Mouse (Mus musculus): ENCODE measurements around the gene Zswim4. TPM values are rescaled to one million over a fixed set of nuclear protein-coding genes. Genes with fewer than 3 reads are reported as not detected.

Zswim4 gene
- polyA plus RNA-seq, 1 experiment from 2014 or later, result 37.2 TPM

GRCm38 (mm10) chr8:84193566-84193965, 43.3 kb downstream of the Zswim4 start:
- H3K4me3 ChIP-seq, result no peak overlapping the region
- peaks cover 45% of the 10 kb centered on the region for H3K4me1 ChIP-seq
- no peaks in the 10 kb centered on the region for H3K36me3 ChIP-seq (replicated peaks)
- H3K27me3 ChIP-seq (replicated peaks; ENCODE audit: low read depth, poor library complexity, severe bottlenecking), result peaks cover 10% of the 10 kb centered on the region; the same call in 1 of the 2 replicates
- H3K27ac ChIP-seq (replicated peaks), result peak overlapping the region; percentile 40; the same call in 1 of the 2 replicates
- no peak for DNase-seq (ENCODE audit: low spot score)
- H3K9me3 ChIP-seq, result no peaks in the 10 kb centered on the region
- 77% methylated on average over 5 of the region's 5 CpGs for WGBS

- Histone ChIP-seq H3K27ac (replicated peaks) (no peak overlapping the region), H3K4me3 (no peak overlapping the region; the same call in 1 of the 2 replicates), H3K4me1 (peaks cover 41% of the 10 kb centered on the region), H3K27me3 (replicated peaks; ENCODE audit: low read depth, poor library complexity, severe bottlenecking) (peaks cover 14% of the 10 kb centered on the region; the same call in 1 of the 2 replicates), H3K36me3 (replicated peaks) (no peaks in the 10 kb centered on the region), H3K9me3 (no peaks in the 10 kb centered on the region)
- 49% methylated on average over 4 of the region's 4 CpGs for WGBS
- DNase-seq (ENCODE audit: low spot score), result no peak
Observed at GRCm38 (mm10) chr8:84193161-84193560, 43.7 kb downstream of the Zswim4 start.

- peak overlapping the region; percentile 46 for H3K4me3 ChIP-seq
- peaks cover 20% of the 10 kb centered on the region for H3K27me3 ChIP-seq (replicated peaks; ENCODE audit: low read depth, poor library complexity, severe bottlenecking)
- DNase-seq (ENCODE audit: low spot score), result peak; percentile 88
- H3K36me3 ChIP-seq (replicated peaks), result no peaks in the 10 kb centered on the region
- no peaks in the 10 kb centered on the region for H3K9me3 ChIP-seq
- peaks cover 35% of the 10 kb centered on the region for H3K4me1 ChIP-seq
- peak overlapping the region; percentile 69 for H3K27ac ChIP-seq (replicated peaks)
- WGBS, result 6% methylated on average over 33 of the region's 33 CpGs
Observed at GRCm38 (mm10) chr8:84192555-84192954, 44.3 kb downstream of the Zswim4 start.

GRCm38 (mm10) chr8:84192023-84192422, 44.8 kb downstream of the Zswim4 start:
- no peak for DNase-seq (ENCODE audit: low spot score)
- Histone ChIP-seq H3K27ac (replicated peaks) (peak overlapping the region; percentile 69), H3K27me3 (replicated peaks; ENCODE audit: low read depth, poor library complexity, severe bottlenecking) (peaks cover 25% of the 10 kb centered on the region), H3K4me1 (peaks cover 35% of the 10 kb centered on the region), H3K9me3 (no peaks in the 10 kb centered on the region), H3K36me3 (replicated peaks) (no peaks in the 10 kb centered on the region), H3K4me3 (peak overlapping the region; percentile 46)
- 33% methylated on average over 13 of the region's 13 CpGs for WGBS

- Histone ChIP-seq H3K4me3 (no peak overlapping the region), H3K27me3 (replicated peaks; ENCODE audit: low read depth, poor library complexity, severe bottlenecking) (peaks cover 30% of the 10 kb centered on the region), H3K27ac (replicated peaks) (no peak overlapping the region)
Observed at GRCm38 (mm10) chr8:84190191-84190867, 46.5 kb downstream of the Zswim4 start.

GRCm38 (mm10) chr8:84189603-84190002, 47.3 kb downstream of the Zswim4 start:
- peaks cover 37% of the 10 kb centered on the region for H3K27me3 ChIP-seq (replicated peaks; ENCODE audit: low read depth, poor library complexity, severe bottlenecking)
- WGBS, result 55% methylated on average over 4 of the region's 4 CpGs

More at GRCm38 (mm10) chr8:84190191-84190867, 46.5 kb downstream of the Zswim4 start:
- DNase-seq (ENCODE audit: low spot score), result no peak
- Histone ChIP-seq H3K36me3 (replicated peaks) (no peaks in the 10 kb centered on the region), H3K4me1 (peaks cover 44% of the 10 kb centered on the region), H3K9me3 (no peaks in the 10 kb centered on the region)
- WGBS, result 92% methylated on average over 7 of the region's 7 CpGs

GRCm38 (mm10) chr8:84188671-84189070, 48.2 kb downstream of the Zswim4 start:
- DNase-seq (ENCODE audit: low spot score), result no peak
- H3K4me3 ChIP-seq, result no peak overlapping the region
- peaks cover 43% of the 10 kb centered on the region for H3K27me3 ChIP-seq (replicated peaks; ENCODE audit: low read depth, poor library complexity, severe bottlenecking)
- peaks cover 54% of the 10 kb centered on the region for H3K4me1 ChIP-seq
- H3K36me3 ChIP-seq (replicated peaks), result no peaks in the 10 kb centered on the region
- no peaks in the 10 kb centered on the region for H3K9me3 ChIP-seq
- H3K27ac ChIP-seq (replicated peaks), result no peak overlapping the region
- WGBS, result 89% methylated on average over 10 of the region's 10 CpGs

More at GRCm38 (mm10) chr8:84189603-84190002, 47.3 kb downstream of the Zswim4 start:
- no peak overlapping the region for H3K4me3 ChIP-seq
- H3K36me3 ChIP-seq (replicated peaks), result no peaks in the 10 kb centered on the region
- H3K9me3 ChIP-seq, result no peaks in the 10 kb centered on the region
- peak overlapping the region; percentile 69 for H3K27ac ChIP-seq (replicated peaks)
- DNase-seq (ENCODE audit: low spot score), result no peak
- peaks cover 46% of the 10 kb centered on the region for H3K4me1 ChIP-seq

- H3K9me3 ChIP-seq, result no peaks in the 10 kb centered on the region
- H3K27ac ChIP-seq (replicated peaks), result peak overlapping the region; percentile 58
- peak overlapping the region; percentile 54 for H3K4me3 ChIP-seq
- peaks cover 51% of the 10 kb centered on the region for H3K4me1 ChIP-seq
- WGBS, result 4% methylated on average over 21 of the region's 21 CpGs
- DNase-seq (ENCODE audit: low spot score), result peak; percentile 82
- H3K27me3 ChIP-seq (replicated peaks; ENCODE audit: low read depth, poor library complexity, severe bottlenecking), result peaks cover 34% of the 10 kb centered on the region
- 0 out of 2 replicates have a peak, but pooled peaks cover 1% of the 10 kb centered on the region for H3K36me3 ChIP-seq (replicated peaks)
Observed at GRCm38 (mm10) chr8:84187065-84187755, 49.6 kb downstream of the Zswim4 start.

GRCm38 (mm10) chr8:84186547-84186946, 50.3 kb downstream of the Zswim4 start:
- 1% methylated on average over 12 of the region's 12 CpGs for WGBS
- Histone ChIP-seq H3K27me3 (replicated peaks; ENCODE audit: low read depth, poor library complexity, severe bottlenecking) (peaks cover 34% of the 10 kb centered on the region), H3K27ac (replicated peaks) (peak overlapping the region; percentile 58), H3K4me1 (peaks cover 51% of the 10 kb centered on the region), H3K36me3 (replicated peaks) (peaks cover 6% of the 10 kb centered on the region; the same call in 1 of the 2 replicates), H3K9me3 (no peaks in the 10 kb centered on the region), H3K4me3 (peak overlapping the region; percentile 54)
- DNase-seq (ENCODE audit: low spot score), result peak; percentile 84

GRCm38 (mm10) chr8:84185117-84185516, 51.7 kb downstream of the Zswim4 start, which contains the start of gene Nanos3:
Gene Nanos3, minus strand, starts transcription at chr8:84185217.
- H3K9me3 ChIP-seq, result no peaks in the 10 kb centered on the region
- peaks cover 62% of the 10 kb centered on the region for H3K4me1 ChIP-seq
- peaks cover 34% of the 10 kb centered on the region for H3K27me3 ChIP-seq (replicated peaks; ENCODE audit: low read depth, poor library complexity, severe bottlenecking)
- peak within 1 kb of the TSS; percentile 100 for H3K27ac ChIP-seq (replicated peaks)
- WGBS, result 93% methylated on average over 7 of the region's 7 CpGs
- DNase-seq (ENCODE audit: low spot score), result no peak
- peaks cover 9% of the 10 kb centered on the region; the same call in 1 of the 2 replicates for H3K36me3 ChIP-seq (replicated peaks)
- H3K4me3 ChIP-seq, result peak within 1 kb of the TSS; percentile 91

- peaks cover 12% of the 10 kb centered on the region; the same call in 1 of the 2 replicates for H3K36me3 ChIP-seq (replicated peaks)
- peak overlapping the region; percentile 100 for H3K27ac ChIP-seq (replicated peaks)
- H3K27me3 ChIP-seq (replicated peaks; ENCODE audit: low read depth, poor library complexity, severe bottlenecking), result peaks cover 34% of the 10 kb centered on the region
- 23% methylated on average over 21 of the region's 21 CpGs for WGBS
- H3K4me3 ChIP-seq, result peak overlapping the region; percentile 91
- no peaks in the 10 kb centered on the region for H3K9me3 ChIP-seq
- no peak for DNase-seq (ENCODE audit: low spot score)
- peaks cover 65% of the 10 kb centered on the region for H3K4me1 ChIP-seq
Observed at GRCm38 (mm10) chr8:84184085-84185043, 52.5 kb downstream of the Zswim4 start.

Data from embryonic facial prominence, embryonic 10.5 days (tissue).